Mouse (Mus musculus) kidney, postnatal 0 days (tissue): ENCODE data around the gene Tmem178b. TPM values are rescaled to one million over a fixed set of nuclear protein-coding genes. Genes with fewer than 3 reads are reported as not detected.

Source experiments
- ATAC-seq: fragments of 200-750 bp; cut with Nextera tagmentation; replicated peaks from 2 replicates; pipeline ENCODE4 v1.8.0; 2017; ENCODE audit warnings: low read depth, moderate number of reproducible peaks, moderate TSS enrichment, moderate library complexity; ENCODE audit not compliant: low FRiP score
- DNase-seq: peaks from one replicate; pipeline ENCODE4 v3.0.0-alpha.2; 2016; ENCODE audit warnings: low spot score
- H3K27ac ChIP-seq: fragments of 300-500 bp; sonication (generic); 2 replicates; pipeline ENCODE4 v1.5.1; 2014; ENCODE audit warnings: mild to moderate bottlenecking
- H3K27me3 ChIP-seq: fragments of 300-500 bp; sonication (generic); 2 replicates; pipeline ENCODE4 v1.6.1; 2014; ENCODE audit warnings: low read length, mixed read lengths; ENCODE audit not compliant: insufficient read depth
- H3K36me3 ChIP-seq: fragments of 300-500 bp; sonication (generic); 2 replicates; pipeline ENCODE4 v1.6.1; 2014; ENCODE audit warnings: low read length, mixed read lengths; ENCODE audit not compliant: insufficient read depth
- H3K4me1 ChIP-seq: fragments of 300-500 bp; sonication (generic); replicated peaks from 2 replicates; pipeline ENCODE4 v1.6.1; 2014; ENCODE audit warnings: antibody characterized with exemption, low read length, mixed read lengths; ENCODE audit not compliant: insufficient read depth
- H3K4me2 ChIP-seq: fragments of 300-500 bp; sonication (generic); 2 replicates; pipeline ENCODE4 v1.6.1; 2014; ENCODE audit warnings: mild to moderate bottlenecking, low read length, moderate library complexity, mixed read lengths
- H3K4me3 ChIP-seq: fragments of 300-500 bp; sonication (generic); replicated peaks from 2 replicates; pipeline ENCODE4 v1.5.1; 2014; ENCODE audit warnings: low read depth, low read length
- H3K9ac ChIP-seq: fragments of 300-500 bp; sonication (generic); 2 replicates; pipeline ENCODE4 v1.6.1; 2014; ENCODE audit warnings: low read depth, low read length
- H3K9me3 ChIP-seq: fragments of 300-500 bp; sonication (generic); replicated peaks from 2 replicates; pipeline ENCODE4 v1.6.1; 2016; ENCODE audit warnings: low read length, inconsistent platforms, mixed read lengths
- CTCF ChIP-seq: IDR thresholded peaks from 2 replicates; pipeline ENCODE4 v1.5.1; 2016; ENCODE audit warnings: antibody characterized with exemption, low read depth, mild to moderate bottlenecking, moderate library complexity
- WGBS: fragments of 180-500 bp; shearing (Covaris S2); extraction: QIAGEN DNeasy Blood & Tissue Kit; methylation state at CpG from one replicate; pipeline ENCODE4 v1.1.7; 2014; 5-methylcytosine and 5-hydroxymethylcytosine counted together
- polyA plus RNA-seq: library from polyadenylated mRNA; unstranded; fragments of >200 nt; fragmentation: Nextera tagmentation; extraction: Ambion mirVana; gene quantifications from 2 replicates; pipeline ENCODE4 v1.2.1, GENCODE M21; 2015

Gene Tmem178b
- polyA plus RNA-seq, 1 experiment from 2014 or later, result 0.25 TPM

GRCm38 (mm10) chr6:40064342-40064741, 191.3 kb downstream of the Tmem178b start:
- no peak for ATAC-seq
- H3K4me1 ChIP-seq, result no peaks in the 10 kb centered on the region
- no peaks in the 10 kb centered on the region for H3K9me3 ChIP-seq
- H3K4me3 ChIP-seq, result no peak overlapping the region
- TF ChIP-seq CTCF, result no peak
- H3K4me2 ChIP-seq, result no peak overlapping the region
- no peaks in the 10 kb centered on the region for H3K36me3 ChIP-seq
- no peak for DNase-seq
- H3K27ac ChIP-seq, result no peak overlapping the region
- H3K27me3 ChIP-seq, result no peaks in the 10 kb centered on the region
- 87% methylated on average over 2 of the region's 2 CpGs for WGBS
- H3K9ac ChIP-seq, result no peak overlapping the region

DNA sequence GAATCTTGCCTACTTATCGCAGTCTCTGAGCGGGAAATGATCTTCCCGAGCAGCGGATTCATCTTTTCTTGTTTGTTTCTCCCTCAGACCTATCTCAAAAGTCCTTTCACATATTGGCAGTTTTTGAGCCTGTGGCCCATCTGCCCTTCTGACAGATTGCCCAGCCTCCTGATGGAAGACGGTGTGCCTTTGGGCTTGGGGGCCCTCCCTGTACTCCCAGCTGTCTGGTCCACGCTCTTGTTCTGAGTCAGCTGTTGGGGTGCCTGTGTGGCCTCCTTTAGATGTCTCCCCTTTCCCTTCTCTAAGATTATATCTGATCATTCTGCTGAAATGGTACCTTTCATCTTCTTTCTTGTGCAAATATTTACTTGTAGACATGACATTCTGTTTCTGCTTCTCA, 195.4 kb downstream of the Tmem178b start:
- H3K36me3 ChIP-seq, result no peaks in the 10 kb centered on the region
- H3K4me2 ChIP-seq, result no peak overlapping the region
- WGBS, result 69% methylated on average over 6 of the region's 6 CpGs
- ATAC-seq, result no peak
- no peak overlapping the region for H3K4me3 ChIP-seq
- TF ChIP-seq CTCF, result no peak
- H3K9me3 ChIP-seq, result no peaks in the 10 kb centered on the region
- no peaks in the 10 kb centered on the region for H3K4me1 ChIP-seq
- H3K27ac ChIP-seq, result no peak overlapping the region
- H3K27me3 ChIP-seq, result no peaks in the 10 kb centered on the region
- no peak for DNase-seq
- H3K9ac ChIP-seq, result no peak overlapping the region

- DNase-seq, result peak; percentile 34
- Histone ChIP-seq H3K4me3 (no peak overlapping the region), H3K36me3 (no peaks in the 10 kb centered on the region), H3K4me2 (no peak overlapping the region), H3K9ac (no peak overlapping the region), H3K4me1 (no peaks in the 10 kb centered on the region), H3K27ac (no peak overlapping the region), H3K27me3 (no peaks in the 10 kb centered on the region), H3K9me3 (no peaks in the 10 kb centered on the region)
- 28% methylated on average over 3 of the region's 3 CpGs for WGBS
- TF ChIP-seq CTCF, result no peak
- no peak for ATAC-seq
Measured at GRCm38 (mm10) chr6:40071007-40071406, 197.9 kb downstream of the Tmem178b start.

DNA sequence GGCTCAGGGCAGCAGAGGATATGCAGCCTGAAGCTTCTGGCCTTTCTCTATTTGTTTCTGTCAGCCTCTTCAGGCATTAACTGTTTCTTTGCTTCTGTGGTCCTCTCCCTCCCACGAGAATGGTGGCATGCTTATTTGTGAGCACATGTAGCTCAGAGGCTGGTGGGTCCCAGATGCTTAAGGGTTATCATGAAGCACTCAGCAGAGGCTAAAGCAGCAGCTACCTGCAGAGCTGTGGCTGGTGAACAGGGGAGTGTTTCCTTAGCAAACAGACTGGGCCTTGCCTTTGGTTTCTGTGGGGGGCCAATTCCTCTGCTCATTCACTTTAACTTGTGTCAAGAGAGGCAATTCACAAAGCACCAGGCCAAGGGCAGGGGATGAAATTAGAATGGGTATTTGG, 203.0 kb downstream of the Tmem178b start:
- Histone ChIP-seq H3K9ac (no peak overlapping the region), H3K4me1 (no peaks in the 10 kb centered on the region), H3K36me3 (no peaks in the 10 kb centered on the region), H3K27ac (no peak overlapping the region), H3K4me2 (no peak overlapping the region), H3K27me3 (no peaks in the 10 kb centered on the region), H3K9me3 (no peaks in the 10 kb centered on the region), H3K4me3 (no peak overlapping the region)
- WGBS, result 15% methylated on average over 1 of the region's 1 CpGs
- TF ChIP-seq CTCF, result no peak
- ATAC-seq (no peak), DNase-seq (no peak)

GRCm38 (mm10) chr6:40076670-40077313, 203.7 kb downstream of the Tmem178b start:
- no peaks in the 10 kb centered on the region for H3K9me3 ChIP-seq
- no peak for ATAC-seq
- no peak overlapping the region for H3K9ac ChIP-seq
- no peaks in the 10 kb centered on the region for H3K4me1 ChIP-seq
- no peak overlapping the region for H3K27ac ChIP-seq
- H3K4me2 ChIP-seq, result no peak overlapping the region
- no peaks in the 10 kb centered on the region for H3K27me3 ChIP-seq
- no peak for TF ChIP-seq CTCF
- no peaks in the 10 kb centered on the region for H3K36me3 ChIP-seq
- no peak for DNase-seq
- no peak overlapping the region for H3K4me3 ChIP-seq
- WGBS, result 86% methylated on average over 5 of the region's 5 CpGs

GRCm38 (mm10) chr6:40078353-40078752, 205.3 kb downstream of the Tmem178b start:
- H3K9ac ChIP-seq, result no peak overlapping the region
- no peak overlapping the region for H3K27ac ChIP-seq
- DNase-seq, result no peak
- H3K4me1 ChIP-seq, result no peaks in the 10 kb centered on the region
- H3K9me3 ChIP-seq, result no peaks in the 10 kb centered on the region
- no peak for TF ChIP-seq CTCF
- no peak overlapping the region for H3K4me3 ChIP-seq
- WGBS, result 84% methylated on average over 3 of the region's 3 CpGs
- no peak for ATAC-seq
- no peaks in the 10 kb centered on the region for H3K27me3 ChIP-seq
- H3K36me3 ChIP-seq, result no peaks in the 10 kb centered on the region
- H3K4me2 ChIP-seq, result no peak overlapping the region

DNA sequence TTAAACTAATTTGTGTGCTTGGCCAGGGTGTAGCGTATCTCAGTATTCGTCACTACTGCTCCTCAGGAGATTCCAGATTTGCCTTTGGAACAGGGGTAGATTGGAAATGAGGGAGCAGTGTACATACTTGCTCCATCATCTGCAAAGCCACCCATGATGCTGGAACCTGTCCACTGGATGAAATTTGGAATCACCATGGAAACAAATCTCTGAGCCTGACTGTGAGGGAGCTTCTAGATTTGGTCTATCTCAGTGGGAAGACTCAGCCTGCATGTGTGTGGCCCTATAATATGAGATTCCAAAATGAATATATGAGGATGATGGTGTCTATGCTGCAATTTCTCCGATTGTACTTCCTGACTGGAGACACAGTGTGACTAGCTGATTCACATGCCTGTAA, 210.7 kb downstream of the Tmem178b start:
- no peak overlapping the region for H3K4me2 ChIP-seq

More for the DNA sequence above, 210.7 kb downstream of the Tmem178b start:
- H3K36me3 ChIP-seq, result no peaks in the 10 kb centered on the region
- no peak overlapping the region for H3K9ac ChIP-seq
- H3K9me3 ChIP-seq, result no peaks in the 10 kb centered on the region
- H3K27ac ChIP-seq, result no peak overlapping the region
- ATAC-seq (no peak), DNase-seq (no peak)
- H3K27me3 ChIP-seq, result no peaks in the 10 kb centered on the region
- 83% methylated on average over 3 of the region's 3 CpGs for WGBS
- TF ChIP-seq CTCF, result no peak
- H3K4me1 ChIP-seq, result no peaks in the 10 kb centered on the region
- no peak overlapping the region for H3K4me3 ChIP-seq
